Mouse (Mus musculus) right cerebral cortex, postnatal 36 days (tissue): ENCODE measurements around the gene Spns2.
"Not testable (repeated sequence)": the region's sequence is repeated elsewhere in the genome, so short reads cannot be mapped to it uniquely, and the experiment has no call there.

Experiments
- DNase-seq, 2 experiments: peaks; one replicate each; pipeline ENCODE4 v3.0.0; 2022; ENCODE audit warnings: low spot score in 2 of 2, mixed read lengths in 1 of 2

Gene Spns2

GRCm38 (mm10) chr11:72436756-72437650 lies 52.7 kb downstream of the Spns2 start:
- no peak for DNase-seq

GRCm38 (mm10) chr11:72436271-72436670 lies 53.4 kb downstream of the Spns2 start:
- DNase-seq = no peak

DNA sequence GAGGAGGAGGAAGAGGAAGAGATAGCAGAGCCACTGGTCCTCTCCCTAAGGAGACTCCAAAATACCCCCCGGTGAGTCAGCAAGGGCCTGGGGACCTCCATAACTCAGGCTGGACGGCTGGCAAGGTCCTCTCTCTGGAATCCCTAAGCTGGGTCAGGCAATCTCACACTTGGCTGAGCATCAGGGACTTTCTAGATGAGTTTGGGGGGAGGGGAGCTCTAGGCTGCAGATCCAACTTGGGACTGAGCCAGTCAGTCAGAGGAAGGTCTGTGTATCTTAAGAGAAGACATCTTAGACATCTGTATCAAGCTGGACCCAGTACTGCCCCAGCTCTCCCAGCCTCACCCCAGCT lies 54.0 kb downstream of the Spns2 start:
- no peak for DNase-seq

GRCm38 (mm10) chr11:72434963-72435693 lies 54.6 kb downstream of the Spns2 start, which contains the start of gene Ggt6:
Gene Ggt6 (plus strand): TSS chr11:72435526.
- no peak for DNase-seq

- not testable (repeated sequence) for DNase-seq
These were observed 59.2 kb downstream of the Spns2 start for GRCm38 (mm10) chr11:72430311-72431068.

DNA sequence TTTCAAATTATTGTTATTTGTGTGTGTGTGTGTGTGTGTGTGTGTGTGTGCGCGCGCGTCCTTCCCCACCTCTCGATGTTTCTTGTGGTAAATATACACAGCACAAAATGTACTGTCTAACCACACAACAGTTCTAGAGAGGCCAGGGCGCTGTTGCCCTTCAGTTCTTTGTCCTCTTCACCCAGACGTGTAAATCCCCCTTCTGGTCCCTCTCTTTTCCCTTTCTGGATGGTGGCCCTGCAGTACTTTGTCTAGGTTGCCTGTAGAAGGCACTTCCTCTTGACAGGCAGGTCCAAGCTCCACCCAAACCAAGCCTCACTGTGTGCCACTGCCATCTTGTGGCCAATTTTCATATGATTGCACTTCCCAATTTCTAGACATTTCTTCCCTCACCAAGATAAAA lies 60.4 kb downstream of the Spns2 start:
- DNase-seq = peak; percentile 51 to 53

DNA sequence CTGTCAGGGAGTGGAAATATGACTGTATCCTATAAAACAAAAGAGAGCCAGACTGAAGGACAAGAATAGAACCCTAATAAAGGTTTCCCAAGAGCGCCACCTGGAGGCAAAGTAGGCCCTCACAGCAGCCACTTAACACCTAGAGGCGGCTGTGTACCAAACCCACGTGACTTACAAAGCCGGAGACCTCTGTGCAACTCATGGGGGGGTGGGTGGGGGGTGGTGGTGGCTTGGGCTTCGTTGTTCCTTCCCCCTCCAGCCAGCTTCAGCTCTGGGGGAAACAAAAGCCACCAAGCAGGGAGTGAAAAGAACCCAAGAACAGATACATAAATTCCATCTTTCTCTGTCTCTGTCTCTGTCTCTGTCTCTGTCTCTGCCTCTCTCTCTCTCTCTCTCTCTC lies 61.0 kb downstream of the Spns2 start:
- peak in 1 of 2 experiments; percentile 53 for DNase-seq

- DNase-seq = no peak
These were observed 62.8 kb downstream of the Spns2 start for GRCm38 (mm10) chr11:72426884-72427283.

- DNase-seq = no peak
These were observed 64.5 kb downstream of the Spns2 start for GRCm38 (mm10) chr11:72425201-72425600.

GRCm38 (mm10) chr11:72423686-72424085 lies 66.0 kb downstream of the Spns2 start:
- DNase-seq = no peak

DNA sequence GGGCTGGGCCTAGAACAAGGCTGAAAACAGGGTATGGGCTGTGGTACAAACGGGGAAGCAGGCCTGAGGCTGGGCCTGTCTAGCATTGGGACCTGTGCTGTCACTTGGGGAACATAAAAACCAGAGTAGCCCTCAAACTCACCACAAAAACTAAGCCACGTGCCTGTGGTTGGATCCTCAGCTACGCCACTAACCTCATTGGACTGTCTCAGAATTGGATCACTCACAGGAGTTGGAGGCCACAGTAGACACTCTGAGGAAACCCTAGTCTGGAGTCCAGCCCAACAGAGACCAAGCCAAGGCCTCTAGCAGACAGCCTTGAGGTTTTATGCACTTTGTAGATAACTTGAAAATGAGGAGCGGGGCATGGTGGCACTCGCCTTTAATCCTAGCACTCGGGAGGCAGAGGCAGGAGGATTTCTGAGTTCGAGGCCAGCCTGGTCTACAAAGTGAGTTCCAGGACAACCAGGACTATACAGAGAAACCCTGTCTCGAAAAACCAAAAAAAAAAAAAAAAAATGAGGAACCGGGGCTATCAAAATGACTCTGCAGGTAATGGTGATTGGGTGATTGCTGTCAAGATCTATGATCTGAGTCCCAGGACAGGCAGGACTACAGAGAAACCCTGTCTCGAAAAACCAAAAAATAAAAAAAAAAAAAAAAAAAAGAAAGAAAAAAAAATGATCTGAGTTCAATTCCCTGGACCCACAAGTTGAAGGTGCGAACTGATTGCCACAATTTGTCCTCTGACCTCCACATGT lies 68.0 kb downstream of the Spns2 start:
- DNase-seq = no peak

GRCm38 (mm10) chr11:72420460-72421122 lies 69.1 kb downstream of the Spns2 start:
- DNase-seq = no peak

- no peak for DNase-seq
These were observed 70.7 kb downstream of the Spns2 start for GRCm38 (mm10) chr11:72419006-72419405.

DNA sequence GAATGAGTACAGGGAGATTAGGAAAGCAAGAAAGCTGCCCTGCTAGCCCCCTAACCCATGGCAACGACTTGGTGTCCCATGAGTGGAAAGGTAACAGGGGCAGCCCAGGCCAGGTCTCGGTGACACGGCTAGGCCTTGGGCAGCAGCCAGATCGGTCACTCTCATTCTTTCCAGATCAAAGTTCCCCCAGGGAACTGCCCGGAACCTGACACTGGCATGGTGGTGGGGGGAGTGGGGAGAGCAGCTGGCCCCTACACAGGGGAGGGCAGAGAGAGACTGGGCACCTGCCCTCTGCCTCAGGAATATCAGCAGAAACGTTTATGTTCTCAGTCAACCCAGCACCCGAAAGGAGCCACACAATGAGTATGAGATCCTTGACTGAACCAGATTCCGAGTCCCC lies 71.5 kb downstream of the Spns2 start:
- DNase-seq = no peak

DNA sequence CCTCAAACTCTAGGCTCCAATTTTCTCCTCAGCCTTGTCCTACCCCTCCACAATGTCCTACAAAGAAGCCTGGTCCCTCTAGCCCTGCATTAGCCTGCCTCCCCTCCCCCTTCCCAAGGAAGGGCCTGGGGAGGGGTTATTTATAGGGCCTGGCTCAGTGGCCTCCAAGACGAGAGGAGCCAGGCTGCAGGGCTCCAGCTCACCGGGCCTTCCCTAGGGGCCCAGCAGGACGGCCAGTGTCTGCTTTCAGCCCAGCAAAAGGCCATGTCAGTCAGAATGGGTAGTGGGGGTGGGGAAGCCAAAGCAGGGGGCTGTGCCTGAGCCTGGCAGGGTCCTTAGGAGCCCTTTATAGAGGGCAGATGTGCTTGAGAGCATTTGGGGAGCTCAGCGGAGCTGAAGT lies 72.3 kb downstream of the Spns2 start:
- DNase-seq = no peak

DNA sequence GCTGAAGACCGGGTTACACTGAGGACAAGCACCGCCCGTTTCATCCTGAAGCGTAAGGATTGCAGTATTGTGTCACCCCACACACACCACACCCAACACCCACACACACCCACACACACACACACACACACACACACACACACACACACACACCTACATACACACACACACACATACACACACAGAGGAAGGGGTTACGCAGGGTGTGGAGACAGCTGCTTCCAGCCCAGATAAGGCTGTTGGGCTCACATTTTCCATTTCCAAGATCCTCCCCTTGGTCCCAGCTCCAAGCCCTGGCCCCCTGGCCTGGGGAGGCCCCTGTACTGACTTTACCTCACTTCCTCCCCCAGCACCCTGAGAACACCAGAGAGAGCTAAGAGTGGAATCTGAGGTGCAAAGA lies 73.0 kb downstream of the Spns2 start:
- DNase-seq = no peak

DNA sequence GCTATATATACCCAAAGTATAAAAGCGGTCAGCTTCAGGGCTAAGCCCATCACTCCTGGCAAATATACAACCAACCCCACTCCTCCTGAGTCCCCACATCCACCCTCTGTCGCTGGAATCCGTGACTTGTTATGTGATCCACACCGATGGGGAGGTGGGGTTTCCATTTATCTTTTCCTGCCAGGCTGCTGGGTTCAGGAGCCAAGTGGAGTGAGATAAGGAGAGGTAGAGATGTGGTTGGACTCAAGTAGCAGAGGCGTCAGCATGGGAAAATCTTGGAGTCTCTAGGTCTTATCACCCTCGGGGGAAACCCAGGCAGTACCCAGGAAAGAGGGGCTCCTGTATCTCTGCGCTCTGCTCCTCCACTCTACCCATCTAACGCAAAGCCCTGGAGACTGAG lies 74.5 kb downstream of the Spns2 start:
- DNase-seq = no peak

- no peak for DNase-seq
These were observed 76.0 kb downstream of the Spns2 start for GRCm38 (mm10) chr11:72413601-72414190.

DNA sequence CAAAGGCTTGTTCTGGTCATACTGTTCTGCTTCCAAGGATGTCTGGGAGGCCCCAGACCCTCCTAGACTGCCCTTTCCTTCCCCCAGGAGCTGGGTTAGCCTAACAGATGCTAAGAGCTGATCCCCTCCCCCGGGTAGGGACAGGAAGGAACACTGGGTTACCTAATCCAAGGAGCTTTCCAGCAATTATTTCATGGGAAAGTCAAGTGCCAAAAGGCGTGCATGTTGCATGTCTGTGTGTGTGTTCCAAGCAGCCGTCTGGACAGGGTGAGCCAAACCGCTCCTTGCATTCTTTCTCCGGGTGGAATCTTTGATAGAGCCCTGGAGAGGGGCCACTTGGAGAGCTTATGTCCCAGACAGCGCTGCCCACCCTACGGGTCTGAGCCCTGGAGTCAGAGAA lies 76.7 kb downstream of the Spns2 start:
- no peak for DNase-seq

DNA sequence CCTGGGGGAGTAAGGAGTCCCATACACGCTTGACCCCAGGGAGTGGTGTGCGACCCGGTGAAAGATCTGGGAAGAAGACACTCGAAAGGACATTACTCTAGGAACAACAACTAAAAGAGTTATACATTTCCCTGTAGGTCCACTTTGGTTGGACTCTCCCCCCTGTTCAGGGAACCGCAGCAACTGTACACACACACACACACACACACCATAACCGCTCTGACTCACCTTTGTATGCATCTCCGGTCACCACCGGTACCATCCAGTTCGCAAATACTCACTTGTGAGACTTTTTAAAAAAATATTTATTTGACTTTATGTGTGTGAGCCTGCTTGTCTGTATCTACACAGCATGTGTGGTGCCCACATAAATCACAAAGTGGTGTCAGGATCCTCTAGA lies 77.8 kb downstream of the Spns2 start:
- no peak for DNase-seq
